Mouse (Mus musculus) mesoderm, embryonic 11.5 days (tissue): ENCODE measurements around the gene Ckap2.
"Not testable (repeated sequence)": the region's sequence is repeated elsewhere in the genome, so short reads cannot be mapped to it uniquely, and the experiment has no call there.

Experiments used
- DNase-seq: peaks from one replicate; pipeline ENCODE4 v3.0.0-alpha.2; 2012; ENCODE audit warnings: low read depth, low spot score

The Ckap2 gene

GRCm38 (mm10) chr8:22149643-22150344 lies 35.8 kb downstream of the Ckap2 start:
- no peak for DNase-seq

- no peak for DNase-seq
These were observed 37.3 kb downstream of the Ckap2 start for GRCm38 (mm10) chr8:22148367-22148740.

DNA sequence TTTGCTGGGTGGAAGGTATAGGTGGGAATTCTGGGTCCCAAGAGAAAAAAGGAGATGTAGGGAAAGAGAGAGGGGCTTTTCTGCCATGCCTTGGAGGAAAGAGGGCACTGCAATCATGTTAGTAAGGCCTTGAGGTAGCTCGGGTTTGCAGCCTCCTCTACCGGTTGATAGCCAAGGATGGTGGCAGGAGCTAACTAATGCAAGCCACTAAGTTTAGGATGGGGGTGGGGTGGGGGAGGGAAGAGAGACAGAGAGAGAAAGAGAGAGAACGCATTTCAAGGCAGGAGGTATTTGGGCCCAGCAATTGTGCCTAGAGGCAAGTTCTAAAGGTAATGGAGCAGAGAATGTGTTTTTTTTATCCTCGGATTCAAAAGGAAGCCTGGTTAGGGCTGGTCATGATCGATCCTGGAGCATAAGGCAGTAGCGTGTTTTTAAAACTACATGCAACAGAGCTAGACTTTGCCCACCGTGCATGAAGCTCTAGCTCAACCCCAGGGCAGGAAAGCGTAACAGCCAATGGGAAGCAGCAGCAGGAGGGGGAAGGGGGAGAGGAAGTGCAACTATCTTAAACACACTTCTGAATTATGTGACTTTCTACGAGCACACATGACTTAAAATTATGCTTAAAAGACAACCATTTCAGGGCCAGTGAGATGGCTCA lies 37.8 kb downstream of the Ckap2 start:
- DNase-seq: no peak

DNA sequence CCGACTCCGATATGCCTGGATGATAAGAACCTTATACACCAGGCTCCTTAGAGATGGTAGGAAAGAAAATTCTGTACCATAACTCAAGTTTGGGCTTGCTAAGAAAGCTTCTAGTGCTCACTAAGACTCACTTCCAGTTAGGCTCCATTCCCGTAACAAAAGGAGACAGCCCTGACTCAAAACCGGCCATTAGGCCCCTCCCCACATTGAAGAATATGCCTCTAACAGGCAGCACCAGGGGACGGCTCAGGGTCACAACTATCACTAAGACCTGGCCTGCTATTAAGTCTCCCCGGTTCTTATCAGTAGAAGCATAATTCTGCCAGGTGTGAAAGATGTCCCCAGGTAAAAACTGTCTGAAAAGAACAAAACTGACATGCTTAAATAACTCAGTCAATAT lies 39.8 kb downstream of the Ckap2 start:
- DNase-seq: no peak

DNA sequence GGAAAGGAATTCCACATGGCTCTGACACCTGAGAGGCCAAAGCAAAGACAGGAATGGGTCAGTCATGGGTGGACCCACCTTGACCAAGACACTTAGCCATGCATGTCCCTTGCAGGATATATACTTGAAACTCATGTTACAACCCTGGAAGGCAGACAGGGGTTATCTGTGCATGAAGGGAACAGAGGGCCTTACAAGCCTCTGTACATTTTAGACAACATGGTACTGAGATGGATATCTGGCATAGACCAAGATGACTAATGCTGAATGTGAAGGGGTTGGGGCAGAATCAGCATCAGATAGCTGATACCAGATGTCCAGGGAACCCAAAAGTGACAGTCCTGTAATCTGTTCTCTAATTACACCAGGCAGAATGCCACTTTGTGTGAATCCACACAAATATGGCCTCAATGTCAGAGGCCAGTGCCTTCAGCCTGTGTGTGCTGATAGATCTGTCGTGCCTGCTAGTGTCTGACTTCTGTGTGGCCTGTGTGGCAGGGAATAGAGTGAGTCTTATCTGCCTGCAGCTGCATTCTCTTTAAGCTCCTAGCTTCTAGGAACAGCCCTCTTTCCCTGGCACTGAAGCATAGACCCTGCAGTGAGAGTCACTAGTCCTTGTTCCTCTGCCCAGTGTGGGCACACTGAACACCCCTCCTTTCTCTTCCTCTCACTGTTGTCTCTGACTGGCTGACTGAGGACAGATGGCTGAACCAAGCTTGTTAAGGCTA lies 41.7 kb downstream of the Ckap2 start:
- DNase-seq: no peak

DNA sequence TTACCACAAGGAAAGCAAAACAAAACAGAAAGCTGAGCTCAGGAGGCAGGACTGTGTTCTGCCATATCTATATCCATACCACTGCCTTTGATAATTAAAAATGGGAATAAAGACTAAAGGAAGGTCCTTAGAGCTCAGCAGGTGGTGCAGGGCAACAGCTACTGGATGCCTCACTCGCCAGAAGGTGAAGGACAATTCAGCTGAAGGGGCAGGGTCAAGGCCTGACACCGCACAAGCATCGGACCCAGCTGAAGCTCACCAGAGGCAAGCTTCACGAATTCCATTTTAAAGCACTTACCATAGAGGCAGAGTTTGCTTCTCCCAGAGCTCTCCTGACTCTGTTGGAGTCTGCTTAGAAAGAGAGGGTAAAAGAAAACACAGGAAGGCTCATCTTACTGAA lies 43.0 kb downstream of the Ckap2 start:
- no peak for DNase-seq

DNA sequence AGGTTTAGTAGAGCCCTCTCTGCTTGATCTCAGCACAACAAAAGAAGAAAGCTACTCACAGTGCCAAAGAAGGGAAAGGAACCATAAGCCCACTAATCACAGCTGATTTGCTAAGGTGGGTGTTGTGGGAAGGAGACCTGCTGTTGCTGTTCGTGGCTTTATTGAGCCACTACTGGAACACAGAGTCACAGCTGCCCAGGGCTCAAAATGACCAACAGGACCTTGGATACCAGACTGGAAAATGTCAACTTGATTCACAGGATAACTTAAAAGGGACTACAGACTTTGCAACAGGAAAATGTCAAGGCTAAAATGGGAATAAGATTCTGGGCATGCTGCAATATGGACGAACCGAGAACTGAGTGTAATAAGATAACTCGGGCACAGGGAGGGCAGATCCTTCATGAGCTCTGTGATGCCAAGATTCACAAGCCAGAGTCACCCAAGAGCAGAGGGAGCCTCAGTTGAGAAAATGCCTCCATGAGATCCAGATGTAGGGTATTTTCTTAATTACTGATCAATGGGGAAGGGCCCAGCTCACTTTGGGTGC lies 43.7 kb downstream of the Ckap2 start:
- DNase-seq: no peak

GRCm38 (mm10) chr8:22136462-22136861 lies 49.2 kb downstream of the Ckap2 start:
- not testable (repeated sequence) for DNase-seq

DNA sequence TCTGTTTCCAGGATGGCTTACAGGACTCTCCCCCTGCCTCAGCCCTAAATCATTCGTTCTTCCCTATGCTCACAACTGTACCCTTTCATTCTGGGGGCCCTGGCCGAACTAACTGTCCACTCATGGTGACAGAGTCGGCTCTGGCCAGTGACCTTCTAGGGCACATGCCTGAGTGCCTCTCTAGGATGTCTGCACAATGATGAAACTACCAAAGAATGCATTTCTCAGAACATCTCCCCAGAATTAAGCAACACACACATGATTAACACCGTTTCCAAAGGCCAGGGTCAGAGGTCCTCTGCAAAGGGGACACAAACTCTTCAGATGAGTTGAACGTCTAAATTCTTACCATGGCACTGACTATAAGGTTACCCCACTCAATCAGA lies 50.9 kb downstream of the Ckap2 start:
- no peak for DNase-seq

DNA sequence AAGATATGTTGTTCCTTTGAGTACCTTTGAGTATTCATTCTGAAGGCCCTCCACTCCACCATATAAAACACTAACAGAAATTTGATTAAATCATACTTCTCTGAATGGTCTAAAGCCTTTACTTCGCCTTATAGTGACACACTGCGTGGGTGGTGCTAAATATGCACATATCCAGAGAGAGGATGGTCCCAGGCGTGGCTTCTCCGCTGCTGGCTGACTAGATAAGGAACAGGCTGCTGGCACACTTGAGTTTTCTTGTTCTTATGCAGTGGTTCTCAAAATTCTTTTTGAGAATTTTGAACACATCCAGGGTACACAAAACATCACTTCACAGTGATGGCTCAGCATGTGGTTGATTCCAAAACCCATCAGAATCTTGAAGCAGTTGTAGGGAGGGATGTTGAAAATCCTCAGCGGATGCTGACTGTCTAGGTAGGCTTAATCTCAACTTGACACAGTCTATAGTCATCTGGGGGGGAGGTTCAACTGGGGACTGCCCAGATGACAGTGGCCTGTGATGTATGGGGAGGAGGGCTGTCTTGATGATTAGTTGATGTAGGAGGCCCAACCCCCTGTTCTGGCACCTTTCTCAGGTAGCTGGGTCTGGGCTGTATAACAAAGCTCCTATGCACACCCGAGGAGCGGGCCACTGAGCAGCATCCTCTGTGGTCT lies 51.4 kb downstream of the Ckap2 start:
- DNase-seq: no peak

DNA sequence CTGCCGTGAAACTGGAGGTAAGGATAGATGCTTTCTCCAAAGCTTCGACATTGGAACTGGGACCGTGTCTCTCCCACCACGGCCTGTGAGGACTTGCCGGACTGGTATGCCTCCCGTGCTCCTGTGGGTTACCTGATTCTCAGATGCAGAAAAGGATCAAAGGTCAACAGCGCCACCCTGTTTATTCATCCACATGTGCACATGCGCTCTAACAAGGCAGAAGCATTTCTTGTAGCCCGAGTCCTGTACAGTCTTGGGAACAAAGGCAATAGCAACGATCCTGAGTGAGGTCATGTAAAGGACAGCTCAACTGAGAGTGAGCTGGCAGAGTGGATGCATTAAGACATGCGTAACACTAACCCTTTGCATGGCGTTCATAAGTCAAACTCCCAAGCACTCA lies 53.6 kb downstream of the Ckap2 start:
- DNase-seq: no peak

GRCm38 (mm10) chr8:22124220-22125152 lies 61.1 kb downstream of the Ckap2 start, which contains the start of gene Nek5:
TSS of gene Nek5 (minus strand) at chr8:22125053.
- DNase-seq: peak; percentile 81
